Mouse (Mus musculus) lung, adult 2 months (tissue): ENCODE measurements around the gene Homer1. TPM values are rescaled to one million over a fixed set of nuclear protein-coding genes. Genes with fewer than 3 reads are reported as not detected.

Source experiments
- DNase-seq: peaks from one replicate; pipeline ENCODE4 v3.0.0; 2022
- H3K4me1 ChIP-seq: fragments of 200-500 bp; 2 replicates; pipeline ENCODE4 v1.6.1; 2011; ENCODE audit warnings: low read length; ENCODE audit not compliant: control insufficient read depth, insufficient read depth
- H3K4me3 ChIP-seq: fragments of 200-500 bp; replicated peaks from 2 replicates; pipeline ENCODE3; 2011; ENCODE audit warnings: low read depth, mild to moderate bottlenecking, control low read depth, low read length; ENCODE audit errors: extremely low read depth
- CTCF ChIP-seq: fragments of 200-500 bp; IDR thresholded peaks from 2 replicates; pipeline ENCODE4 v1.5.1; 2011; ENCODE audit warnings: mild to moderate bottlenecking, low read length, control low read depth; ENCODE audit not compliant: insufficient read depth
- POLR2A ChIP-seq: fragments of 200-500 bp; IDR thresholded peaks from 2 replicates; pipeline ENCODE4 v1.6.1; 2011; ENCODE audit warnings: low read depth, mild to moderate bottlenecking, control low read depth, low read length, borderline replicate concordance; ENCODE audit errors: extremely low read depth
- WGBS: fragments of 180-500 bp; shearing (Covaris S2); methylation state at CpG from one replicate; pipeline ENCODE4 v1.1.7; 2018; 5-methylcytosine and 5-hydroxymethylcytosine counted together
- polyA plus RNA-seq: library from polyadenylated mRNA; depleted of rRNA; stranded (reverse); fragments of >200 nt; gene quantifications from 2 replicates; pipeline ENCODE4 v1.2.3, GENCODE M21; 2012

Homer1 gene
- polyA plus RNA-seq, 1 experiment: 1.9 TPM

- peak overlapping the region; percentile 84 for H3K4me3 ChIP-seq
- TF ChIP-seq POLR2A (no peak), CTCF (no peak)
- no peak for DNase-seq
- WGBS: under 1% methylated on average over 63 of the region's 64 CpGs
- H3K4me1 ChIP-seq: peaks cover 5% of the 10 kb centered on the region
Measured at GRCm38 (mm10) chr13:93304251-93305001, 5.0 kb downstream of the Homer1 start.

GRCm38 (mm10) chr13:93305149-93305548 is 5.7 kb downstream of the Homer1 start:
- Histone ChIP-seq H3K4me3 (peak overlapping the region; percentile 10), H3K4me1 (peaks cover 5% of the 10 kb centered on the region)
- DNase-seq: no peak
- TF ChIP-seq POLR2A (no peak), CTCF (no peak)
- 21% methylated on average over 7 of the region's 7 CpGs for WGBS

GRCm38 (mm10) chr13:93305636-93306035 is 6.2 kb downstream of the Homer1 start:
- TF ChIP-seq POLR2A: no peak
- TF ChIP-seq CTCF: no peak
- Histone ChIP-seq H3K4me1 (peaks cover 5% of the 10 kb centered on the region), H3K4me3 (no peak overlapping the region)
- 58% methylated on average over 7 of the region's 7 CpGs for WGBS
- DNase-seq: no peak

GRCm38 (mm10) chr13:93306545-93306944 is 7.1 kb downstream of the Homer1 start:
- no peak for DNase-seq
- Histone ChIP-seq H3K4me1 (peaks cover 5% of the 10 kb centered on the region), H3K4me3 (no peak overlapping the region)
- 82% methylated on average over 3 of the region's 3 CpGs for WGBS
- TF ChIP-seq CTCF (no peak), POLR2A (no peak)

- H3K4me3 ChIP-seq: no peak overlapping the region
Measured at GRCm38 (mm10) chr13:93307700-93308099, 8.3 kb downstream of the Homer1 start.

GRCm38 (mm10) chr13:93309295-93309694 is 9.9 kb downstream of the Homer1 start:
- Histone ChIP-seq H3K4me1 (peaks cover 5% of the 10 kb centered on the region), H3K4me3 (no peak overlapping the region)
- 54% methylated on average over 1 of the region's 1 CpGs for WGBS
- DNase-seq: no peak
- no peak for TF ChIP-seq POLR2A
- no peak for TF ChIP-seq CTCF

More at GRCm38 (mm10) chr13:93307700-93308099, 8.3 kb downstream of the Homer1 start:
- TF ChIP-seq CTCF (no peak), POLR2A (no peak)
- DNase-seq: no peak
- H3K4me1 ChIP-seq: peaks cover 5% of the 10 kb centered on the region
- 67% methylated on average over 7 of the region's 7 CpGs for WGBS

GRCm38 (mm10) chr13:93312518-93312917 is 13.1 kb downstream of the Homer1 start:
- no peaks in the 10 kb centered on the region for H3K4me1 ChIP-seq
- H3K4me3 ChIP-seq: no peak overlapping the region
- DNase-seq: no peak
- TF ChIP-seq POLR2A (no peak), CTCF (no peak)

- TF ChIP-seq CTCF (no peak), POLR2A (no peak)
- Histone ChIP-seq H3K4me1 (no peaks in the 10 kb centered on the region), H3K4me3 (no peak overlapping the region)
- 75% methylated on average over 4 of the region's 4 CpGs for WGBS
- DNase-seq: no peak
Measured at GRCm38 (mm10) chr13:93314322-93314721, 14.9 kb downstream of the Homer1 start.

- Histone ChIP-seq H3K4me3 (no peak overlapping the region), H3K4me1 (no peaks in the 10 kb centered on the region)
- DNase-seq: no peak
- no peak for TF ChIP-seq CTCF
- no peak for TF ChIP-seq POLR2A
- 83% methylated on average over 5 of the region's 5 CpGs for WGBS
Measured at GRCm38 (mm10) chr13:93320089-93320488, 20.7 kb downstream of the Homer1 start.

- no peak for TF ChIP-seq POLR2A
- no peak for TF ChIP-seq CTCF
- Histone ChIP-seq H3K4me1 (no peaks in the 10 kb centered on the region), H3K4me3 (no peak overlapping the region)
- DNase-seq: no peak
- WGBS: 61% methylated on average over 3 of the region's 3 CpGs
Measured at GRCm38 (mm10) chr13:93326326-93326725, 26.9 kb downstream of the Homer1 start.
